Mouse (Mus musculus): ENCODE measurements around the gene Cd2ap. TPM values are rescaled to one million over a fixed set of nuclear protein-coding genes. Genes with fewer than 3 reads are reported as not detected.

The Cd2ap gene
- total and polyA plus RNA-seq, 3 experiments, result 10.7 to 14.3 TPM; not detected in 1

- no peak overlapping the region for H3K27ac ChIP-seq (ENCODE audit: control insufficient read depth, low read depth, low read length)
- no peaks in the 10 kb centered on the region for H3K79me2 ChIP-seq (ENCODE audit: control insufficient read depth, insufficient read depth, low read length, poor library complexity)
- TF ChIP-seq ELF1 (IDR thresholded peaks at IDR 0.05; ENCODE audit: low read depth, low read length) (no peak), POLR2AphosphoS5 (IDR thresholded peaks at IDR 0.05; ENCODE audit: borderline replicate concordance, low read depth, low read length) (no peak), CHD1 (IDR thresholded peaks at IDR 0.05; ENCODE audit: low read depth, low read length) (no peak), JUND (IDR thresholded peaks at IDR 0.05; ENCODE audit: low read depth, low read length) (no peak), MAX (IDR thresholded peaks at IDR 0.05; ENCODE audit: low read length) (no peak), SMC3 (IDR thresholded peaks at IDR 0.05; ENCODE audit: low read depth, low read length) (no peak), E2F4 (IDR thresholded peaks at IDR 0.05; ENCODE audit: borderline replicate concordance, low read depth, low read length) (no peak), ZKSCAN1 (IDR thresholded peaks at IDR 0.05; ENCODE audit: low read depth, low read length) (no peak), RCOR1 (IDR thresholded peaks at IDR 0.05; ENCODE audit: low read depth, low read length) (no peak), GABPA (IDR thresholded peaks at IDR 0.05; ENCODE audit: low read depth, low read length) (no peak), POLR2A (IDR thresholded peaks at IDR 0.05; ENCODE audit: control insufficient read depth in 1 of 2, insufficient read depth in 1 of 2, low read depth in 1 of 2, low read length in 2 of 2, poor library complexity in 1 of 2) (no peak), ZMIZ1 (IDR thresholded peaks at IDR 0.05; ENCODE audit: low read depth, low read length) (no peak), NRF1 (IDR thresholded peaks at IDR 0.05; ENCODE audit: insufficient read depth, low read depth, low read length, poor library complexity, severe bottlenecking) (no peak), CHD2 (IDR thresholded peaks at IDR 0.05; ENCODE audit: low read length) (no peak), TBP (IDR thresholded peaks at IDR 0.05; ENCODE audit: low read depth, low read length) (no peak), MAZ (IDR thresholded peaks at IDR 0.05; ENCODE audit: low read depth, low read length) (no peak), USF2 (IDR thresholded peaks at IDR 0.05; ENCODE audit: borderline replicate concordance in 1 of 2, insufficient read depth in 1 of 2, low read depth in 1 of 2, low read length in 2 of 2) (no peak), ZNF384 (IDR thresholded peaks at IDR 0.05; ENCODE audit: low read depth, low read length) (no peak)
- no peak for DNase-seq (ENCODE audit: low read depth, low spot score)
- no peaks in the 10 kb centered on the region for H3K36me3 ChIP-seq (ENCODE audit: control insufficient read depth in 1 of 2, insufficient read depth in 2 of 2, low read length in 2 of 2)
- no peaks in the 10 kb centered on the region for H3K27me3 ChIP-seq (ENCODE audit: control insufficient read depth in 1 of 2, insufficient read depth in 2 of 2, low read length in 2 of 2)
- H3K4me3 ChIP-seq (ENCODE audit: control insufficient read depth in 1 of 2, insufficient read depth in 1 of 2, low read depth in 2 of 2, low read length in 2 of 2), result no peak overlapping the region
- no peaks in the 10 kb centered on the region for H3K9me3 ChIP-seq (replicated peaks; ENCODE audit: insufficient read depth, low read length)
- H3K4me1 ChIP-seq (ENCODE audit: control insufficient read depth in 1 of 2, insufficient read depth in 2 of 2, low read length in 2 of 2), result no peaks in the 10 kb centered on the region
- H3K9ac ChIP-seq (ENCODE audit: control insufficient read depth, low read depth, low read length, poor library complexity, severe bottlenecking), result no peak overlapping the region
Observed at GRCm38 (mm10) chr17:42752173-42752572, 124.3 kb downstream of the Cd2ap start.

- Histone ChIP-seq H3K9ac (ENCODE audit: control insufficient read depth, low read depth, low read length, poor library complexity, severe bottlenecking) (no peak overlapping the region), H3K36me3 (ENCODE audit: control insufficient read depth in 1 of 2, insufficient read depth in 2 of 2, low read length in 2 of 2) (no peaks in the 10 kb centered on the region), H3K79me2 (ENCODE audit: control insufficient read depth, insufficient read depth, low read length, poor library complexity) (no peaks in the 10 kb centered on the region), H3K4me1 (ENCODE audit: control insufficient read depth in 1 of 2, insufficient read depth in 2 of 2, low read length in 2 of 2) (no peaks in the 10 kb centered on the region), H3K27me3 (ENCODE audit: control insufficient read depth in 1 of 2, insufficient read depth in 2 of 2, low read length in 2 of 2) (no peaks in the 10 kb centered on the region), H3K9me3 (replicated peaks; ENCODE audit: insufficient read depth, low read length) (no peaks in the 10 kb centered on the region), H3K4me3 (ENCODE audit: control insufficient read depth in 1 of 2, insufficient read depth in 1 of 2, low read depth in 2 of 2, low read length in 2 of 2) (no peak overlapping the region), H3K27ac (ENCODE audit: control insufficient read depth, low read depth, low read length) (no peak overlapping the region)
- TF ChIP-seq CHD2 (IDR thresholded peaks at IDR 0.05; ENCODE audit: low read length) (no peak), RAD21 (IDR thresholded peaks at IDR 0.05; ENCODE audit: low read depth, low read length) (no peak), TBP (IDR thresholded peaks at IDR 0.05; ENCODE audit: low read depth, low read length) (no peak), RCOR1 (IDR thresholded peaks at IDR 0.05; ENCODE audit: low read depth, low read length) (no peak), MEF2A (IDR thresholded peaks at IDR 0.05; ENCODE audit: extremely low read depth, insufficient replicate concordance, low read depth, low read length, poor library complexity, severe bottlenecking) (no peak), MYB (IDR thresholded peaks at IDR 0.05; ENCODE audit: low read depth, low read length) (no peak), MAFK (IDR thresholded peaks at IDR 0.05; ENCODE audit: borderline replicate concordance, low read depth, low read length) (no peak), UBTF (IDR thresholded peaks at IDR 0.05; ENCODE audit: borderline replicate concordance, insufficient read depth, low read depth, low read length) (no peak), SMC3 (IDR thresholded peaks at IDR 0.05; ENCODE audit: low read depth, low read length) (no peak), CTCF (IDR thresholded peaks at IDR 0.05 in 2 of 3, conservative IDR thresholded peaks at IDR 0.05 in 1 of 3; ENCODE audit: control insufficient read depth in 1 of 3, insufficient read depth in 1 of 3, low read depth in 2 of 3, low read length in 3 of 3, poor library complexity in 1 of 3, severe bottlenecking in 1 of 3) (no peak), E2F4 (IDR thresholded peaks at IDR 0.05; ENCODE audit: borderline replicate concordance, low read depth, low read length) (no peak)
- no peak for DNase-seq (ENCODE audit: low read depth, low spot score)
Observed at GRCm38 (mm10) chr17:42745657-42746420, 130.6 kb downstream of the Cd2ap start.

Measured in MEL (cell line).